Mouse (Mus musculus) WW6 (cell line): ENCODE measurements at regions not wholly inside any gene's neighbourhood (a gene's known extent, or its start where the extent isn't known, plus 50 kb on each side); places are given as distances from the start of the nearest gene placed in this dataset.

ENCODE experiments used
- DNase-seq: peaks from one replicate; pipeline ENCODE4 v3.0.0-alpha.2; 2013; ENCODE audit warnings: low read depth, low spot score

GRCm38 (mm10) chr12:7382455-7382854, 595.0 kb upstream of the Apob start:
- DNase-seq, result no peak

DNA sequence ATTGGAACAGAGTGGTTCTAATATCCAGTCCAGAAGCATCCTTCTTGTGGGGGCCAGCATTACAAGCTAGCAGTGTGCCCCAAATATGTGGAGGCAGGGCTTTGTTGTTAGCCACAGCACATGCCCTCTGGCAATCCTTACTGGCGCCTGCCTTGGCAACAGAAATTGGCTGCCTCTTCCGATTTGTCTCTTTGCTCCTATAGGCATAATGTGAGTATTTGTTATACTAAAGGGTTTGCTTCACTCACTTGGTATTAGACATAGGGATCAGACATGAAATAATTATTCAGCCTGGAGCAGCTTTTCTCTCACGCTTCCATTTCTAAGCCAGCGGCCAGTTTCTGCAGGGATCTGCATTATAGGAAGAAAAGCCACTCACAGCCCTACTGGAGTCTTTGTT, 573.6 kb upstream of the Apob start:
- no peak for DNase-seq

DNA sequence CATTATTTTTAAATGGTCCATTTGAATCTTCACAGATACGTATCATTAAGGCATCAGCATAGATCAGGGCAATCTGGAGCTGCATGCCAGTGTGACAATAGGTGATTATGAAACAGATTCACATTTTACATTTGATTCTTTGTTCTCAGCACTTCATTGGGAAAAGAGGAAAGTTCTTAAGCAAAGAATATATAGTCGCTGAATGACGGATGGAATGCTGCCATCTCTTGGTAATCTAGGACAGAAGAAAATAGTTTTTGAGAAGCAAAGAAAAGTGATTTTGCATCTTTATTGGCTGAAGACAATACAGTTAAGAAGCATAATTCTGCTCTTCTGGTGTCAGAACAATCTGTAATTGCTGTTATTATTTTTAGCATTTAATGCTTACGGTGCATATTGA, 565.6 kb upstream of the Apob start:
- no peak for DNase-seq

DNA sequence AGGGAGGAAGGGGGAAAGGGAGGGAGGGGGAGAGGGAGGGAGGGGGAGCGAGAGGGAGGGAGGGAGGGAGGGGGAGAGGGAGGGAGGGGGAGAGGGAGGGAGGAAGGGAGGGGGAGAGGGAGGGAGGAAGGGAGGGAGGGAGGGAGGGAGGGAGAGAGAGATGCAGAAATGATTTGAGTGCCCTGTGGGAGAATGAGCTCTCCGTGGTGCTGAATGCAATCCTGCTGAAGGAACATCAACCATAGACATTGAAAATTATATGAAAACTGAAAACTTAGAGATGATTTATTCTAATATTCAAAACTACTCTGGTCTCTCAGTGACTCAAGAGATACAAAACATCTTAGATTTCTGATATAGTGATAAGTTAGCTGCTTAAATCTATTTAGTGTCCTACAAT, 557.2 kb upstream of the Apob start:
- no peak for DNase-seq

GRCm38 (mm10) chr12:7421826-7422540, 555.5 kb upstream of the Apob start:
- DNase-seq, result no peak

DNA sequence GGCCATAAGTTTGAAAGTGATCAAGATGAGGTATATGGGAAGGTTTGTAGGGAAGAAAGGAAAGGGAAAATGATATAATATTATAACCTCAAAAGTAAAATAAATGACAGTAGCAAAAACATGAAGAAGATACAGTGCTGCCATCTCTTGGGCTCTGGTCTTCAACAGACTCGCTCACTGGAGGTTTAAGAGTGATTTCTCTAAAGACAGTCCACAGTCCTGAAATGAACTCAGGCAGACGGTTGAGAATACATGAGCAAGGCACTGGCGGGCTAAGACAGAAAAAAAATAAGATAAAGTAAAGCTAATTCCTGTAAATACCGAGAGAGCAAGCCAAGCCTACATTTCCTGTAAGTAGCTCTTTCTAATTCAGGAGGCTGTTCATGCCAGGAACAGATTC, 546.5 kb upstream of the Apob start:
- DNase-seq, result no peak

GRCm38 (mm10) chr12:7445238-7445637, 532.2 kb upstream of the Apob start:
- DNase-seq, result no peak

- DNase-seq, result no peak
Measured at GRCm38 (mm10) chr12:7450506-7450905, 526.9 kb upstream of the Apob start.

DNA sequence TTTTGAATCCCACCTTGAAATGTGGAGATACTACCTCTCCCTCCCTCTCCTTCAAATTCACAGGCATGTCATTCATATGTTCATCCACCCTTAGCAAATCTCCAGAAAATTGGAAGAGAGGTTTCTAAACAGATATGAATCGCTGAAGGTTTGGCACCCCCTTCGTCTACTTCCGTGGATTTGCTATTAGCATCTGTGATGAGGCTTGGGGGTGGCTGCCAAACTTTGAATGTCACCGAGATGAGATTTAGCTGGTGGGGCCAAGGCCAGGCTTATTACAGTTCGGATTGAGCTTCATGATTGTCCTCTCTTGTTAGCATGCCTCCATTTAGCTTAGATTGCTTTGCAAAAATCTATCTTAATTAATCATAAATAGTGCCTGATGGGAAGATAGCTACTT, 520.4 kb upstream of the Apob start:
- DNase-seq, result no peak

DNA sequence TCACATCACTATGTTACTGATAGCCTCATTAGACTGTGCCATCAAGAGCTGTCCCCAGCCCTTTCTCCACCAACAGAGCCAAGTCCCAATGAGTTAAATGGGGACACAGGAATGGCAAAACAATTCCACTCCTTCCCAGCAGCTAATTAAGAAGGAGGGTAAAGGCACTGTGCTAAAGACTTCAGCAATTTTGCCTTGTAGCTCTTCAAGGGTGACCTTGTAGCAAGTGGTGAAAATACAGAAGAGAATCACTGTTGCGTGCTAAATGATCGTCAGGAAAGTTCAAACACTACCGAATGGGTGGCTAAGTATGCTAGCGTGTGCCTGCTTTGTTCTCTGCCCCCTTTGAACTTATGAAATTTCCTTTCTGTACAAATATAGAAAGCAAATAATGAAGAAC, 519.9 kb upstream of the Apob start:
- DNase-seq, result no peak

DNA sequence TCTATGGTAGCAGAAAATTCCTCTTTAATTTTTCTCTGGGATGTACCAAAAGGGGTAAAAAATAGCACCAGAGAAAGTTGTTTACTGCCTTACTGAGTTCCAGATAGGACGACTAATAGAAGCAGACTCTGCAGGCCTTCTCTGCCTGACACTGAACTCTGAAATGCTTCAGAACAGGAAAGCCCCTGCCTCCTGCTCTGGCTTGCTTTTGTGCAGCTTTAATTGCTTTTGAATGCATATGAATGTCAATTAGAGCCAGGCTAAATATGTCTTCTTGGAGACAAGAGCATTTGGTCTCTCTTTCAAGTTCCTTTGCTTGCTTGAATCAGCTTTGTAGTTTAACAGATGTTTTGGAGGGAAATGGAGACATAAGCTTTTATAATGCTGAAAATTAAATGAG, 512.5 kb upstream of the Apob start:
- DNase-seq, result no peak

DNA sequence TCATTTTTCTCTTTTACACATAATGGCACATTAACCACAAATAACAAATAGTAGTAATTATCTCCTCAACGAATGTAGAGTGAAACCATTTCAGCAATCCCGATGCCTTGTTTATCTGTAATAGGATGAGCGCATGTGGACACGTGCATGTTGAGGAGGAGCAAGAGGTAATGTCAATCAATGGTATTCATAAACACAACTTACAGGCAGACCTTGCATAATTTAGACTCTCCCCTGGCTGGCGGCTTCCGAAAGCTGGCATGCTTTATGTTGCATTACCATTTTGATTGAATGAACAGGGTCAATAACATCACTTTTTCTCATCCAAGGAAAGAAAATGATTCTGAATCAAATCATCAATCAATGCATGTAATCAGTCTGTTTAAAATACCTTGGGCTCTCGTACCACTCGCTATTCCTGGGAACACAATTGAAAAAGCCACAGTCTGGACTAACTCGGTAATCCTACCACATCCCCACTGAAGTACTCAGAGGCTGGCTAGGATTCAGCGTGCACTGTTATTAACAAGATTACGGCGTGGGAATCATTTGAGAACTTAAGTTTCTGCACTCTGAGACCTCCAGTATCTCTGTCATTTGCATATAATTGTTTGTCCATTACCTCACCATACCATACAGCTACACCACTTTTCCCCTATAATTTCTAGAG, 464.7 kb upstream of the Apob start:
- no peak for DNase-seq

- no peak for DNase-seq
Measured at GRCm38 (mm10) chr12:7537389-7537788, 440.1 kb upstream of the Apob start.

GRCm38 (mm10) chr12:7543281-7543981, 434.0 kb upstream of the Apob start:
- no peak for DNase-seq

DNA sequence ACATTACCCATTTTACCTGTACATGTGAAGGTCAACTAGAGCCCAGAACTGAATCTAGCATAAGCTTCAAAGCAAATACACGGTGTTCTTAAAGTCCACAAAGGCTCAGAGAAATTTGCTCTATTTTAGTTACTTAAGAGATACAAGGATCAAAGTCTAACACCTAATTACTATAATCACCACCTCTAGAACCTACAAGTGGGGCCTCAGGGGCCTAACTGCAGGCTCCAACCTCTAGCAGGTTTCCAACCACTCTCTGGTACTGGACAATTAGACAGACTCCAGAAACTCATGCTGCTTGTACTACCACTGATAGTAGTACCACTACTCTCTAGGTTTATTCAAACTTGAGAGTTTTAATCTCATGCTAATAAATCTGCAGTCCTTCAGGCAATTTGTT, 428.7 kb upstream of the Apob start:
- no peak for DNase-seq

GRCm38 (mm10) chr12:7560245-7560644, 417.2 kb upstream of the Apob start:
- no peak for DNase-seq

GRCm38 (mm10) chr12:7576081-7576480, 401.4 kb upstream of the Apob start:
- DNase-seq, result no peak

DNA sequence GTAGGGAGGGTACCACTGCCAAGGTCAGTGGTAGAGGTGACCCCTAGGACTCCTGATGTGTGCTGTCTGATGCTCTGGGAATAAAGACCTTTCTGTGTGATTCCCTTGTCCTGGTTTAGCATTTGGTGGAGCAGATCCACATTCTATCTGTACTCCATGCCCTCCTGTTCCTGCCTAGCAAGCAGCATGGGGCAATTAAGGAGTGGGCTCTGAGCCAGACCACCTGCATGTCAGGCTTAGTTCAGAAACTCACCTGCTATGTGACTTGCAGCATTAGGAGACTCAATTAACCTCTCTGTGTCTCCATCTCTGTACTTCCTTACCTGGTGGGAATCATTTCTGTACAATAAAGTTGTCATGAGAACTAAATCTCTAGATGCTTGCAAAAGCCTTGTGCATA, 389.9 kb upstream of the Apob start:
- DNase-seq, result no peak

- DNase-seq, result no peak
Measured at GRCm38 (mm10) chr12:7611272-7612092, 366.0 kb upstream of the Apob start.

DNA sequence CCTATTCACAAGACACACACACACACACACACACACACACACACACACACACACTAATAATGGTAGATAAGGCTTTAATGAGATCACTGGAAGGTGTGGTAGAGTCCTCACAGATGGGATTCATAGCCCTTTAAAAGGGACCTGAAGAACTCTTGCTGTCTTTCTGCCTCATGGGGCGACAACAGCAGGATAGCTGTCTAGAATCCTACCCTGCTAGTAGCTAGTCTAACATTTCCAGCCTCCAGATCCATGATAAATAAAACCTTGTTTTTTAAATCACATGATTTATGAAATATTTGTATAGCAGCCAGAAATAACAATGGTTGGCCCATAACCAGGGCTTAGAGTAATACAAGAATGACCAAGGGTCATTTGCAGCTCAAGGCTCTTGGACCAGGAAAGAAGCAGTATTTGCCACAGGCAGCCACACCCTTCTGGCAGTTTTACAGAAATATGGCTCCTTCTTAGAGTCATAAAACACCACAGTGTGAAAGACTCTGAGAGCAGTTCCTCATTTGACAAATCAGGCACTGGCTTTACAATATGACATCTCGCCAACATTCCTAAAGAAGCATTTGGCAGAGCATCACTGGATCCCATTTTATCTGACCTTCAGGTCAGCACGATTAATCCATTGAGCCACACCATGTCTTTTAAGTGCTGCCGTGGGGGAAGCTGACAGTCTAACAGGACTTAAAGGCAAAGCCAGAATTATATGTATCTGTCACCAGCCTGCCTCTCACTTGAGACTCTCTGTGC, 340.9 kb upstream of the Apob start:
- no peak for DNase-seq

- no peak for DNase-seq
Measured at GRCm38 (mm10) chr12:7637629-7638028, 339.8 kb upstream of the Apob start.
